Mouse (Mus musculus) kidney, adult 2 months (tissue): Measurements from ENCODE around the gene Yap1. TPM values are rescaled to one million over a fixed set of nuclear protein-coding genes. Genes with fewer than 3 reads are reported as not detected.

ENCODE experiments used
- DNase-seq: peaks from one replicate; pipeline ENCODE4 v3.0.0; 2021
- H3K27ac ChIP-seq: fragments of 200-500 bp; 2 replicates; pipeline ENCODE4 v1.5.1; 2012; ENCODE audit warnings: low read depth, low read length, control low read depth, inconsistent platforms; ENCODE audit not compliant: insufficient read depth
- H3K27me3 ChIP-seq: fragments of 200-500 bp; replicated peaks from 2 replicates; pipeline ENCODE4 v1.6.1; 2012; ENCODE audit warnings: mild to moderate bottlenecking, moderate library complexity, low read length, inconsistent platforms; ENCODE audit not compliant: control insufficient read depth, insufficient read depth
- H3K36me3 ChIP-seq: fragments of 200-500 bp; 2 replicates; pipeline ENCODE4 v1.6.1; 2012; ENCODE audit warnings: mild to moderate bottlenecking, moderate library complexity, low read length, inconsistent platforms; ENCODE audit not compliant: control insufficient read depth, insufficient read depth
- H3K4me1 ChIP-seq: fragments of 200-500 bp; 2 replicates; pipeline ENCODE4 v1.6.1; 2011; ENCODE audit warnings: low read length; ENCODE audit not compliant: control insufficient read depth, insufficient read depth
- H3K4me3 ChIP-seq: fragments of 200-500 bp; 2 replicates; pipeline ENCODE4 v1.5.1; 2011; ENCODE audit warnings: mild to moderate bottlenecking, low read depth, low read length, control low read depth; ENCODE audit not compliant: insufficient read depth
- CTCF ChIP-seq: fragments of 200-500 bp; conservative IDR thresholded peaks from 2 replicates; pipeline ENCODE4 v1.5.1; 2011; ENCODE audit warnings: low read depth, mild to moderate bottlenecking, control low read depth, low read length, moderate library complexity, mixed read lengths; ENCODE audit not compliant: insufficient read depth, insufficient read length
- POLR2A ChIP-seq: fragments of 200-500 bp; IDR thresholded peaks from one replicate; pipeline ENCODE4 v1.6.1; 2011; ENCODE audit warnings: low read depth, low read length, control low read depth
- WGBS: fragments of 180-500 bp; shearing (Covaris S2); methylation state at CpG from one replicate; pipeline ENCODE4 v1.1.7; 2018; 5-methylcytosine and 5-hydroxymethylcytosine counted together
- polyA plus RNA-seq: library from polyadenylated mRNA; depleted of rRNA; stranded (reverse); fragments of >200 nt; gene quantifications from 2 replicates; pipeline ENCODE4 v1.2.3, GENCODE M21; 2012

Yap1 gene
- polyA plus RNA-seq, 1 experiment: 39.0 TPM

GRCm38 (mm10) chr9:7990897-7991296, 13.5 kb downstream of the Yap1 start:
- Histone ChIP-seq H3K27me3 (no peaks in the 10 kb centered on the region), H3K4me3 (no peak overlapping the region), H3K27ac (no peak overlapping the region), H3K4me1 (peaks cover 10% of the 10 kb centered on the region), H3K36me3 (no peaks in the 10 kb centered on the region; the same call in 1 of the 2 replicates)
- 65% methylated on average over 4 of the region's 4 CpGs for WGBS
- DNase-seq: no peak
- no peak for TF ChIP-seq POLR2A
- TF ChIP-seq CTCF: no peak

- Histone ChIP-seq H3K27me3 (no peaks in the 10 kb centered on the region), H3K36me3 (no peaks in the 10 kb centered on the region; the same call in 1 of the 2 replicates), H3K27ac (no peak overlapping the region), H3K4me1 (peaks cover 3% of the 10 kb centered on the region; the same call in 1 of the 2 replicates), H3K4me3 (no peak overlapping the region)
- DNase-seq: no peak
- 71% methylated on average over 5 of the region's 5 CpGs for WGBS
- TF ChIP-seq POLR2A (no peak), CTCF (no peak)
Observed at GRCm38 (mm10) chr9:7987119-7987518, 17.3 kb downstream of the Yap1 start.

GRCm38 (mm10) chr9:7984287-7984686, 20.1 kb downstream of the Yap1 start:
- Histone ChIP-seq H3K4me1 (peaks cover 19% of the 10 kb centered on the region), H3K27ac (no peak overlapping the region), H3K36me3 (no peaks in the 10 kb centered on the region; the same call in 1 of the 2 replicates), H3K27me3 (no peaks in the 10 kb centered on the region), H3K4me3 (no peak overlapping the region)
- no peak for DNase-seq
- TF ChIP-seq CTCF: no peak
- no peak for TF ChIP-seq POLR2A
- 61% methylated on average over 4 of the region's 4 CpGs for WGBS

GRCm38 (mm10) chr9:7983665-7984064, 20.7 kb downstream of the Yap1 start:
- WGBS: 50% methylated on average over 2 of the region's 2 CpGs

GRCm38 (mm10) chr9:7980162-7980561, 24.2 kb downstream of the Yap1 start:
- no peak overlapping the region for H3K4me3 ChIP-seq
- no peak for TF ChIP-seq CTCF
- TF ChIP-seq POLR2A: no peak
- no peaks in the 10 kb centered on the region for H3K27me3 ChIP-seq
- peaks cover 26% of the 10 kb centered on the region for H3K4me1 ChIP-seq
- no peak for DNase-seq
- WGBS: 24% methylated on average over 2 of the region's 2 CpGs
- no peaks in the 10 kb centered on the region for H3K36me3 ChIP-seq
- 0 out of 2 replicates have a peak overlapping the region, but pooled peaks have one; percentile 54 for H3K27ac ChIP-seq

More at GRCm38 (mm10) chr9:7983665-7984064, 20.7 kb downstream of the Yap1 start:
- Histone ChIP-seq H3K36me3 (no peaks in the 10 kb centered on the region), H3K4me3 (no peak overlapping the region), H3K27ac (no peak overlapping the region), H3K27me3 (no peaks in the 10 kb centered on the region), H3K4me1 (peaks cover 22% of the 10 kb centered on the region)
- no peak for DNase-seq
- no peak for TF ChIP-seq POLR2A
- no peak for TF ChIP-seq CTCF

- no peaks in the 10 kb centered on the region for H3K27me3 ChIP-seq
- TF ChIP-seq POLR2A (no peak), CTCF (no peak)
- no peak overlapping the region for H3K4me3 ChIP-seq
- WGBS: 65% methylated on average over 11 of the region's 11 CpGs
- 0 out of 2 replicates have a peak overlapping the region, but pooled peaks have one; percentile 54 for H3K27ac ChIP-seq
- peaks cover 26% of the 10 kb centered on the region for H3K4me1 ChIP-seq
- no peaks in the 10 kb centered on the region for H3K36me3 ChIP-seq
- DNase-seq: no peak
Observed at GRCm38 (mm10) chr9:7979153-7979916, 25.1 kb downstream of the Yap1 start.

DNA sequence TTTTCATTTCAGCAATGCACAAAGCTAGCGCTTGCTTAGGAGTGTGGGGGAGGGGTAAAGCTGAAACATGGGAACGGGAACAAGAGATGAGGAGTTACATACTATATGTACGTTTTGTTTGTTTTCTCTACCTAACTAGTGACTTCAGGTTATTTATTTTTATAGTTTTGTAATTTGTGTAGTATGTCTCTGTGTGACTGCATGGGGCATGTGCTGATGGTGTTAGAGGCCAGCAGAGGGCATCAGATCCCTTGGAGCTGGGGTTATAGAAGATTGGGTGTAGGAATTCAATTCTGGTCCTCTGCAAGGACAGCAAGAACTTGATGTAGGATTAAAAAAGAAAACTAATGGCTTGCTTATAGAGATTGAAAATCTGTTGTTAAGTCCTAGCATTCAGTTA, 25.9 kb downstream of the Yap1 start:
- Histone ChIP-seq H3K36me3 (no peaks in the 10 kb centered on the region), H3K27ac (peak overlapping the region; percentile 17; the same call in 1 of the 2 replicates), H3K27me3 (no peaks in the 10 kb centered on the region), H3K4me1 (peaks cover 26% of the 10 kb centered on the region), H3K4me3 (no peak overlapping the region)
- TF ChIP-seq CTCF: peak; percentile 48; the same call in 1 of the 2 replicates
- TF ChIP-seq POLR2A: no peak
- no peak for DNase-seq
- 71% methylated on average over 3 of the region's 3 CpGs for WGBS
